Mouse (Mus musculus): ENCODE measurements around the gene Atp1b1. TPM values are rescaled to one million over a fixed set of nuclear protein-coding genes. Genes with fewer than 3 reads are reported as not detected.

Gene Atp1b1
- polyA plus RNA-seq, 1 experiment: 1,191 TPM

DNA sequence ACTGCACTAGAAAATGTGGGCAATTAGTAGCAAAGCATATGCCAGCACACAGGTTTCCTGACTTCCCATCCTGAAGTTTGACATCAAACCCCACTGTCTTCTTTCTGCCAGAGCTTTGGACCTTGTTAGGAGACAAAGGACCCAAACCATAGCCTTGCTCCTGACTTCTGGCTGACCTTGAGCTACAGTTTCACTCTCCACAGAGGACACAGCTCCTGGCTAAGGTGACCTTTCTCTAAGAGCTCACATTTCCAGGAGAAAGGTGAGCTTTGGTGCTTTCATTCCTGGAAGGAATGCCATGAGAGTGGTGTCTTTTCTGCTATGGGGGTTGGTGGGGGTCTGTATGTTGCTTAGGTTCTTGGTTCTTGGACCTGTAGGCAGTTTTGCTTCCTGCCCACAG lies 25.6 kb upstream of the Atp1b1 start:
- TF ChIP-seq POLR2A (IDR thresholded peaks at IDR 0.05; ENCODE audit: extremely low read depth, insufficient read depth, low read length) (no peak), CTCF (IDR thresholded peaks at IDR 0.05; ENCODE audit: extremely low read depth, insufficient read depth, low read length) (no peak)
- no peak overlapping the region for H3K4me3 ChIP-seq (ENCODE audit: insufficient read depth, low read length)
- H3K27ac ChIP-seq (ENCODE audit: insufficient read depth, low read length): no peak overlapping the region
- no peaks in the 10 kb centered on the region for H3K4me1 ChIP-seq (ENCODE audit: control insufficient read depth, insufficient read depth, low read length)

DNA sequence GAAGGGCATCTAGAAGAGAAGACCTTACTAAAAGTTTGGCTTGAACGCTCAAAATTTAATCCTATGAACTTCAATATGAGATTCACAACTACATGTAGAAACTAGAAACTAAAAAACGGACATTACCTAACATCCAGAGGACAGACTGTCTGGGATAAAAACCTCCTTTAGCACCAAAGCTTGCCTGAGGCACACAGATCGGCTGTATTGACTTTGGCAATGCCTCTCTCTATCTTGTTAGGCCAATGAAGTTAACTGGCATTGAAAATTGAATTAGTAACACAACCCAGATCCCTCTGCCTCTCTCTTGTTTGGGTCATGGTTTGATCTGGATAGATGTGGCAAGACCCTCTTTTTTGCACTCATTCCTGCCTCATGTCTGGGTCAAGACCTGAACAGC lies 24.7 kb upstream of the Atp1b1 start:
- H3K4me3 ChIP-seq (ENCODE audit: insufficient read depth, low read length): no peak overlapping the region
- H3K27ac ChIP-seq (ENCODE audit: insufficient read depth, low read length): no peak overlapping the region
- TF ChIP-seq CTCF (IDR thresholded peaks at IDR 0.05; ENCODE audit: extremely low read depth, insufficient read depth, low read length): no peak
- TF ChIP-seq POLR2A (IDR thresholded peaks at IDR 0.05; ENCODE audit: extremely low read depth, insufficient read depth, low read length): no peak
- H3K4me1 ChIP-seq (ENCODE audit: control insufficient read depth, insufficient read depth, low read length): no peaks in the 10 kb centered on the region

DNA sequence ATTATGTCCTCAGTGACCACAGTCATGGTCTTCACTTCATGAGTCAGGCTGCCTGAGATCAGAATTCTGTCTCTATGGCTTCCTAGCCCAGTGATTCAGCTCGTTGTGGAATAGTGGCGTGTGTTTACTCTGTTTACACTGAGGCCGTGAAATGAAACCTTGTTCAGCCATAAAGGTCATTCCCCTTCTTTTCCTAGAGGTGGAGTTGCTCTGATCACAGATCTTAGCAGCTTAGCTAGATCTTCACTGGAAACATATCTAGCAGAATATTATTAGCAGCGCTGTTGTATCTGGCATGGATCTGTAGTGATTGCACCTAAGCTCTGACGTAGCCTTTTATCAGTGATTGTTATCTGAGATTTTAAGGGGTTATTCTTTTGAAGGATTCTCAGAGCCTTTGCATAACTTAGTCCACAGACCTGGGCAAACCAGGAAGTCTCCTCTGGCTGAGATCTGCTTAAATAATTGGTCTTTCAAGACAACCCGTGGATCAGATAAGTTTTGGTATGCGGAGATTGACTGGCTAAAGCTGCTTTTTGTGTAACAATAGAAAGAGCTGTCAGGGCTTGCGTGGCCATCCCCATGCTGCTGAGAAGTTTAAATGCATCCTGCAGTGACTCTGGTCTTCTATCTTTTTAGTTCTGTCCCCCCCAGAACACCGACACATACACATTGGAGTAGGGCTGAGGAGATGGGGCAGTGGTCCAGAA lies 23.6 kb upstream of the Atp1b1 start:
- Histone ChIP-seq H3K4me1 (ENCODE audit: control insufficient read depth, insufficient read depth, low read length) (no peaks in the 10 kb centered on the region), H3K4me3 (ENCODE audit: insufficient read depth, low read length) (no peak overlapping the region), H3K27ac (ENCODE audit: insufficient read depth, low read length) (no peak overlapping the region)
- no peak for TF ChIP-seq POLR2A (IDR thresholded peaks at IDR 0.05; ENCODE audit: extremely low read depth, insufficient read depth, low read length)
- TF ChIP-seq CTCF (IDR thresholded peaks at IDR 0.05; ENCODE audit: extremely low read depth, insufficient read depth, low read length): no peak

GRCm38 (mm10) chr1:164480755-164481644 lies 22.8 kb upstream of the Atp1b1 start:
- no peak for TF ChIP-seq CTCF (IDR thresholded peaks at IDR 0.05; ENCODE audit: extremely low read depth, insufficient read depth, low read length)
- no peak for TF ChIP-seq POLR2A (IDR thresholded peaks at IDR 0.05; ENCODE audit: extremely low read depth, insufficient read depth, low read length)
- Histone ChIP-seq H3K4me3 (ENCODE audit: insufficient read depth, low read length) (no peak overlapping the region), H3K27ac (ENCODE audit: insufficient read depth, low read length) (no peak overlapping the region), H3K4me1 (ENCODE audit: control insufficient read depth, insufficient read depth, low read length) (peaks cover 3% of the 10 kb centered on the region; the same call in 1 of the 2 replicates)

GRCm38 (mm10) chr1:164475895-164476294 lies 17.7 kb upstream of the Atp1b1 start:
- no peak for TF ChIP-seq POLR2A (IDR thresholded peaks at IDR 0.05; ENCODE audit: extremely low read depth, insufficient read depth, low read length)
- no peak for TF ChIP-seq CTCF (IDR thresholded peaks at IDR 0.05; ENCODE audit: extremely low read depth, insufficient read depth, low read length)
- Histone ChIP-seq H3K4me1 (ENCODE audit: control insufficient read depth, insufficient read depth, low read length) (peaks cover 9% of the 10 kb centered on the region; the same call in 1 of the 2 replicates), H3K27ac (ENCODE audit: insufficient read depth, low read length) (0 out of 2 replicates have a peak overlapping the region, but pooled peaks have one; percentile 50), H3K4me3 (ENCODE audit: insufficient read depth, low read length) (no peak overlapping the region)

DNA sequence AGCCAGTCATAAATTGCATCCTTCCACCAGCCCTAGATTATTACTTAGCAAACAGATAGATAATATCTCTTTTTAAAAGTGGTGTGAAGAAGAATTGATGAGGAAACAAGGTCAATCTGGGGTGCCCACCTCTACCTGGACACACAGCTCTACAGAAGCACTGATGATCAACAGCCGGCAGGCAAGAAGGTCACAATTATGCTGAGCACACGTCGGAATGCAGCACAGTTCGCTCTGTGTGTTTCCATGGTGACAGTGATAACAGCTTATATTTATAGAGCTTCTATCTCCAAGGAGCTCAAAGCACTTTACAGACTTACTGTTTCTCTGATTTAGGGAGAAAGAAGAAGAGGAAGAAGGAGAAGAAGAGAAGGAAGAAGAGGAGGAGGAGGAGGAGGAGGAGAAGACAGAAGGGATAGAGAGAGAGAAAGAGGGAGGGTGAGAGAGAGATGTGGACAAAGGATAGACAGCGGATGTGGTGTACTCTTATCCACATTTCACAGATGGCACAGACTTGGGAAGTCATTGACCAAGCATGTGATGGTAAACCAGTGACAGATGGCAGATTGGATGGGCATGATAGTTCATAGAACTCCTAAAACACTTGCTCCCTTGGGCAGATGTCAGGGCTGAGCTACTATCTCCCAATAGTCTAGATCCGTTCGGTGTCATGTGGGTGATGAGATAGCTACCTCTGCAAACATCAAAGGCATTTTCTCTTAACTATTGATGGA lies 16.8 kb upstream of the Atp1b1 start:
- Histone ChIP-seq H3K4me1 (ENCODE audit: control insufficient read depth, insufficient read depth, low read length) (peaks cover 9% of the 10 kb centered on the region; the same call in 1 of the 2 replicates), H3K4me3 (ENCODE audit: insufficient read depth, low read length) (no peak overlapping the region), H3K27ac (ENCODE audit: insufficient read depth, low read length) (peak overlapping the region; percentile 34)
- no peak for TF ChIP-seq CTCF (IDR thresholded peaks at IDR 0.05; ENCODE audit: extremely low read depth, insufficient read depth, low read length)
- 0 out of 2 replicates have a peak, but pooled peaks have one; percentile 38 for TF ChIP-seq POLR2A (IDR thresholded peaks at IDR 0.05; ENCODE audit: extremely low read depth, insufficient read depth, low read length)

GRCm38 (mm10) chr1:164474310-164474709 lies 16.2 kb upstream of the Atp1b1 start:
- H3K27ac ChIP-seq (ENCODE audit: insufficient read depth, low read length): peak overlapping the region; percentile 14; the same call in 1 of the 2 replicates
- TF ChIP-seq POLR2A (IDR thresholded peaks at IDR 0.05; ENCODE audit: extremely low read depth, insufficient read depth, low read length): no peak
- TF ChIP-seq CTCF (IDR thresholded peaks at IDR 0.05; ENCODE audit: extremely low read depth, insufficient read depth, low read length): no peak
- no peak overlapping the region for H3K4me3 ChIP-seq (ENCODE audit: insufficient read depth, low read length)
- H3K4me1 ChIP-seq (ENCODE audit: control insufficient read depth, insufficient read depth, low read length): peaks cover 9% of the 10 kb centered on the region; the same call in 1 of the 2 replicates

GRCm38 (mm10) chr1:164473398-164473797 lies 15.2 kb upstream of the Atp1b1 start:
- peaks cover 9% of the 10 kb centered on the region; the same call in 1 of the 2 replicates for H3K4me1 ChIP-seq (ENCODE audit: control insufficient read depth, insufficient read depth, low read length)
- no peak overlapping the region for H3K27ac ChIP-seq (ENCODE audit: insufficient read depth, low read length)
- no peak overlapping the region for H3K4me3 ChIP-seq (ENCODE audit: insufficient read depth, low read length)
- TF ChIP-seq CTCF (IDR thresholded peaks at IDR 0.05; ENCODE audit: extremely low read depth, insufficient read depth, low read length) (no peak), POLR2A (IDR thresholded peaks at IDR 0.05; ENCODE audit: extremely low read depth, insufficient read depth, low read length) (no peak)

GRCm38 (mm10) chr1:164471632-164472031 lies 13.5 kb upstream of the Atp1b1 start:
- TF ChIP-seq POLR2A (IDR thresholded peaks at IDR 0.05; ENCODE audit: extremely low read depth, insufficient read depth, low read length): no peak
- Histone ChIP-seq H3K4me3 (ENCODE audit: insufficient read depth, low read length) (no peak overlapping the region), H3K27ac (ENCODE audit: insufficient read depth, low read length) (no peak overlapping the region), H3K4me1 (ENCODE audit: control insufficient read depth, insufficient read depth, low read length) (peaks cover 9% of the 10 kb centered on the region; the same call in 1 of the 2 replicates)

Measured in cortical plate, adult 2 months (tissue).